Mouse (Mus musculus) G1E (cell line): Measurements from ENCODE around the gene Fam198b.

Experiments
- CTCF ChIP-seq: IDR thresholded peaks from 2 replicates; pipeline ENCODE4 v1.5.1; 2012; ENCODE audit warnings: low read depth, low read length, inconsistent platforms, mixed read lengths
- GATA1 ChIP-seq: IDR thresholded peaks from 2 replicates; pipeline ENCODE4 v1.6.1; 2012; ENCODE audit warnings: borderline replicate concordance, low read length, inconsistent platforms, mixed read lengths

- no peak for TF ChIP-seq GATA1
- no peak for TF ChIP-seq CTCF
Observed at GRCm38 (mm10) chr3:79970070-79970469, 85.7 kb downstream of the Fam198b start.
